Mouse (Mus musculus): ENCODE measurements around the gene Myo1a.

- TF ChIP-seq POLR2A (IDR thresholded peaks at IDR 0.05; ENCODE audit: low read depth, low read length): no peak
- no peak for TF ChIP-seq CTCF (IDR thresholded peaks at IDR 0.05; ENCODE audit: extremely low read depth, insufficient read depth, insufficient read length, insufficient replicate concordance)
Observed at GRCm38 (mm10) chr10:127748847-127749612, 44.1 kb downstream of the Myo1a start.
